Mouse (Mus musculus) thymus, postnatal 14 days (tissue): ENCODE data around the gene Kras.

ENCODE experiments used
- DNase-seq: peaks from one replicate; pipeline ENCODE4 v3.0.0; 2021

The Kras gene

GRCm38 (mm10) chr6:145186096-145186495 lies 63.9 kb downstream of the Kras start:
- DNase-seq = no peak

GRCm38 (mm10) chr6:145182044-145182443 lies 68.0 kb downstream of the Kras start:
- DNase-seq = no peak

- peak; percentile 86 for DNase-seq
These were observed 70.4 kb downstream of the Kras start for GRCm38 (mm10) chr6:145179665-145180064.

DNA sequence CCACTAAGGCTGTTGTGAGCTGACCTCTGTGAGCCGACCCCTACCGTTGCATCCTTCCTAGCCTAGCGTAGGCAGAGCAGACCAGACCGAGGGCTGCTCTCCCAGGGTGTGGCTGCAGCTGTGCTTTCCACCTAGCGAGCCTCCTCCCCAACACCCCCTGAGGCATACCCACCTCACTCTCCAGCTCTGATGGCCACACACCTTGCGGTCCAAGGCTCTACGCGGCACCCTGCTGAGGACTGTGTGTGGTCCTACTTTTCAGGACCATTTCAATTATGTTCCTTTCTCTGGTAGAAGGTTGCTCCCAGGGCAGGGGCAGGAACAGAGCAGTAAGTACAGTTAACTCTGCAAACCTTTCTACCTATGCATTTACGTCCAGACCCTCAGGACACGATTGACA lies 73.6 kb downstream of the Kras start:
- DNase-seq = no peak

DNA sequence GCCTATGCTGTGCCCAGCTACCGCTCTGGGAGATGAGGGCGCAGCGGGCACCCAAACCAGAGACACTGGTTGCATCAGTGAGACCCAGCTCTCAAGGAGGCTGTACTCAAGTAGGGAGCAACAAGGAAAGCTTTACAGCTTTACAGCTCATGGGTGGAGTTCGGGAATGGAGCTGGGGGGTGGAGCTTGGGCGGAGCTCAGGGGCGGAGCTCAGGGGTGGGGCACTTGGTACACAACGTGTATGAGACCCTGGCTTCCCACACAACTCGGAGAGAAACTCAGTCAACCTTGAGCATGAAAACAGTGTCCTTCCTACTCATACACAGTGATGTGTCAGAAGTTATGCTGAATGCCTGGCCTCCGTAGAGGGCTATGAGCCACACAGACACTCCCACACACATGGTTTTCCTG lies 74.5 kb downstream of the Kras start:
- DNase-seq = no peak

GRCm38 (mm10) chr6:145173781-145174191 lies 76.3 kb downstream of the Kras start:
- DNase-seq = no peak

DNA sequence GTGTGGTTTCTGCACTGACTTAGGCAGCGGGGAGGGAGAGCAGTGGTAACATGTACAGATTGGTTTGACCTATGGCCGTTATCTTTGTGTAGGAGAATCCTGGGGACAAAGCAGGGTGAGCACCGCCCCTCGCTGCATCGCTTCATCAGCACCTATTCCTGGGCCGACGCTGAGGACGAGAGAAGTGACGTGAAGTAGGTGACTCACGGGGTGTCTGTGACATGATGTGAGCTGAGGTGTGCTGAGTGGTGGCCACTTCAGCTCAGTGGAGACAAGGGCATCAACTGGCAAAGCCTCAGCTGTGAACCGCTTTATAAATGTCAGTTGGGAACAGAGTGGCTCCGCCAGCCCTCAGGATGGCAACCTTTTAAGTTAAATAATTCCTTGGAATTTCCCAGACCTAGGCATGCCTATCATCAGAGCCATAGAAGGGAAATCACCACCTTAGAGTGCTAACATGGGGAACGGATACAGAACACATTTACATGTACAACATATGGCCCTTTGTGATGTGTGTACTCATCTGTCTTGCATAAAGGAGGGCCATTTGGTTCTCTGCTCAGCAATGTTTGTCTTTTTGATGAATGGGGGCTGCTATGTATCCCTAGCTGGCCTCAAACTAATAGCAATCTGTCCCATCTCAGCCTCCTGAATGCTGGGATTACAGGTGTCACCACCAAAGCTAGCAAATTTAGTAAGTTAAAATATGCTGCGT lies 78.0 kb downstream of the Kras start:
- no peak for DNase-seq
